Mouse (Mus musculus): Measurements from ENCODE around the gene Kif23. TPM values are rescaled to one million over a fixed set of nuclear protein-coding genes. Genes with fewer than 3 reads are reported as not detected.

The Kif23 gene
- total RNA-seq, 2 experiments from 2014 or later: 16.9 to 25.0 TPM

- DNase-seq: peak; percentile 75
Observed at GRCm38 (mm10) chr9:61947402-61948346, 1.1 kb upstream of the Kif23 start.

GRCm38 (mm10) chr9:61945973-61946611, 482 bp downstream of the Kif23 start:
- DNase-seq: peak; percentile 14

DNA sequence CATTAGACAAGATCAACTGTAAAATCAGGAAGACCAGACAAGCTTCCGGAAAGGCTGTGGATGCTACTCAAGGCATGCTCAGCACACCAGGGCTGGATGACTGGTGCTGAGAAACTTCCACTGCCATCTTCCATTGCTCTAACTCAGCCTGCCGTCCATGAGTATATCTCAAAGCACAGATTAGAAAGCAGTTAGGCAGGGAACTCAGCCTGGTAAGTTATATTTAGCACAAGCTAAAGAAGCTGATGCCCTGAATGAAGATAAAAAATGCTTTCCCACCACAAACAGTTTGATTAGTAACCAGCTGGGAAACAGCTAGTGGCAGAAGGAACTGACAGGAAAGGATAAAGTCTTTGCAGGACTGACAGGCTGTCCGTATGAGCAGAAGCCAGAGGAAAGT, 5.5 kb downstream of the Kif23 start:
- no peak for DNase-seq

DNA sequence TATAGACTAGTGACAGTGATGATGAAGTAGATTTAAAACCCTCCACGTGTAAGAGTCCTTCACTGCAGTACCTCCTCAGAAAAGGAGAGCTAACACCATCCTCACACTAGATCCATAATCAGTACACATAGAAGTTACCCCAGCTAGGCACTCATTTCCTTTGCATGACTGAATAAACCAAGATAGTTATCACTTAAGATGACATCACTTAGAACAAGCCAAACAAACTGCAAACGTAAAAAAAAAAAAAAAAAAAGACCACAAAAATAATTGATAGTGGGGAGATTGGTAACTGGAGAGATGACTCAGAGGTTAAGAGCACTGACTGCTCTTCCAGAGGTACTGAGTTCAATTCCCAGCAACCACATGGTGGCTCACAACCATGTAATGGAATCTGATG, 13.2 kb downstream of the Kif23 start:
- DNase-seq: no peak

DNA sequence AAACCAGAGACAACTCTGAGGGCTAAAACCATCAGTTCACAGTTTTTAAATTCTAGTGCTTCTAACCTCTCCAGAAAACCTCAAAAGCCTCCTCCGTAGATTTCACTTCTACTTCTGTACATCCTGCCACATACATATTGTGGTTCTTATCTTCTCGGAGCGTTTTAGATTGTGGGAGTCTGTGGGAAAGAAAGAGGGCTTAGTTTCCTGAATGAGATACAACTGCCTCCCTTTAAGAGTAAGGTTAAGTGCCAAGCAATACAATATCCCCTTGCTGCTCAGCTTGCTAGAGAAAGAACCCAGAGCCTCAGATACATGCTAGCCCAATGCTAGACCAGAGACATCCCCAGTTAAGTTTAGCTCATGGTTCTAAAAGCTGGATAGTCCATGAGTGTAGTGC, 14.6 kb downstream of the Kif23 start:
- no peak for DNase-seq

DNA sequence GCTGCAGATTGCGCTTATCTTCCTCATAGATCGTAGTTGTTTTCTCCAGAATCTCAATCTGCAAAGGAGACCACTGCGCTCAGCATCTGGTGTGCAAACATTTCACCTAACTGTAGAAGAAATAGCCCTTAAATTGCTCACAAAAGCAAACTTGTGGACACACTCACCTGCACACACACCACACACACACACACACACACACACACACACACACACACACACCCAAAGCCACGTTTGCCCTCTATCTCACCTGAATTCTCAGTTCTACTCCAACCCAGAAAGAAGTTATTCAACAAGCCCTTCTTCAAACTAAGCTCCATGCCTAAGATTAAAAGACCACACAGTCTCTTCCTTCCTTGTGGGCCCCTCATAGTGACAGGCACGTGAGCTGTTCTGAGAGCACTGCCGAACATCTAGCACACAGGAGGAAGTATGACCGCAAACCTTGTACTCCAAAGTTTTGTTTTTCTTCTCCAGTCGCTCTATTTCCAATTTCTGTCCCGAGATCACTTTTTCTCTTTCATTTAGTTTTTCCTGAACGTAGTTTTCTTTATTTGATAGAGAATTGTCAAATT, 21.4 kb downstream of the Kif23 start:
- no peak for DNase-seq

DNA sequence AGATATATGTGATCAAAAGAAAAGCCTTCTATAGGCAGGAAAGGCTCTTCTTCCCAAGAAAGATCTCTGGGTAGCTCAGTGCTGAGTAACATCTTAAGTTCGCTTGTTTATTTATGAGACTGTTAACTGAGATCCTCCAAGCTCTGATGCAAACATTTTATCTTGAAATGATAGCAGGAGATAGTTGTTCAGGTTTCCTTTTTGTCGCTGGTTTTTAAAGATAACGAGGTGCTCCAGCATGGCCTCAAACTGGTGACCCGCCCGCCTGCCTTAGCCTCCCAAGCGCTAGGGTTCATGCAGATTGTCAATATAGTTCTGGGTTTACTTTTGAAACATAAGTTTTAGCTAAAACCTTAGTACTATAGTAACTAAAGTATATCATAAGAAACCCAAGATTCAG, 26.2 kb downstream of the Kif23 start:
- DNase-seq: no peak

DNA sequence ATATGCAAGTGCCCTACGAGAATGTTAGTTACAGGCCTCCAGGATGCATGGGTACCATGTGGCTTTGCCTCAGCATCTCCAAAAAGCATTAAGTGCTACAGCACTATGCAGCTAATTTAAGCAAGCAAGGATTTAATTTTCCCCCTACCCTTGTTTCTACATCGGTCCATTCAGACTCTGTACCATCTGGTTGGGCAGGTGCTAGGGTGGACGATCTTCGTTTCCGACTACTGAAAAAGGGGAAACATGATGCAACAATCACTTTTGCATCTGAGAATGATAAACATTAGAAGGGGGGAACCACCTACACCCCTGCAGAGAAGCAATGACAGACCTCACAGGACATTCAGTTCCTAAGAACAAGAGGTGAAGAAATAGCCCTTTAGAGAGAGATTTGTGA, 27.1 kb downstream of the Kif23 start:
- no peak for DNase-seq

- no peak for DNase-seq
Observed at GRCm38 (mm10) chr9:61917436-61917835, 29.1 kb downstream of the Kif23 start.

DNA sequence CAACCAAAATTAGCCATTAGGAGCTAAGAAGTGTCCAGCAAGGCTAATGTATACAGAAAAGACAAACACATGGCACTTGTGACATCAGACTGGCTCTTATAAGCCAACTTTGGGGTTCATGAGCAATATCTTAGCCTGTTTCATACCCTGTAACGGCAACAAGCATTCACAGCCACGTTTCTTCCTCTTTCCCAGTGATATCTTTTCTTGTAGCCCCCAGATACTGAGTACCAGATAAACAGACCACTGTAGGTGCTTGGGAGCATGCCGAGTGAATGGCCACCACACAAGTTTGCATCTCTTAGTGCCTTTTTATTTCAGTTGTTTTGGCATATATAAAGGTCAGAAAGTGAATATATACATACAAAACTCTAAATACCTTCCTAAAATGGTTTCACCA, 29.6 kb downstream of the Kif23 start:
- no peak for DNase-seq

- no peak for DNase-seq
Observed at GRCm38 (mm10) chr9:61915393-61916005, 31.1 kb downstream of the Kif23 start.

GRCm38 (mm10) chr9:61914917-61915300, 31.7 kb downstream of the Kif23 start:
- no peak for DNase-seq

- peak; percentile 92 for DNase-seq
Observed at GRCm38 (mm10) chr9:61914203-61914916, 32.2 kb downstream of the Kif23 start, which contains the start of gene Rplp1. Gene Rplp1, minus strand, starts transcription at chr9:61914542.

DNA sequence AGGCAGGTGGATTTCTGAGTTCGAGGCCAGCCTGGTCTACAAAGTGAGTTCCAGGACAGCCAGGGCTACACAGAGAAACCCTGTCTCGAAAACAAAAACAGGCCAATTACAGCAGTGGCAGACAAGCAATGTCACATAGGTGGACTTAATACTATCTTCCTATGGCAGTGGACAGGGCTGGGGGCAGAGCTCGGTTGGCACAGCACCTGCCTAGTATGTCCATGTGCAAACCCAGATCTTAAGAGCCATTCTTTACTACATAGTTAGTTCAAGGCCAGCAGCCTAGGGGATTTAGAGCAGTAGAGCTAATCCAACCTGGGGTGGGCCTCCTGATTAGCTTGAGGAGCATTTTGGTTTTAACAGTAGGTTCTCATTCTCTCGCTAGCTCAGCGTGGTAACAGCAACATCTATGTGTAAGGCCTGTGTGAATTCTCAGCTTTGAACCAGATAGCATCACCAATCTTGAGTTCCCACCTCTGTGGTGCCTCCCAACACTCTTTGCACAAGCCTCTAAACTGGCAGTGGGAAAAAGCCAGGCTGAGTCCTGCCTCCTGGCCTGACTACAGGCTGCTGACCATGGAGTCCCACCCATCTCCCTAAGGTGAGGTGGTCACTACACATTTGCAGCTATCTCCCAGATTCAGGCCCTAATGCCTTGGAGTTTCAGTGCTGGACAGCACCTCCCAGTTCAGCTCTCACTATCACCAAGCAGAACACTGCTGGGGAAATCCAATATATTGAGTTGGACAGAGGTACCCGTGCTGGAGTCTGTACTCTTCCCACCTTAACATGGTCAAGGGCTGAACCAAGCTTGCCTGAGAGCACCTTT, 35.1 kb downstream of the Kif23 start:
- DNase-seq: no peak

GRCm38 (mm10) chr9:61910526-61911256, 35.9 kb downstream of the Kif23 start:
- peak; percentile 43 for DNase-seq

DNA sequence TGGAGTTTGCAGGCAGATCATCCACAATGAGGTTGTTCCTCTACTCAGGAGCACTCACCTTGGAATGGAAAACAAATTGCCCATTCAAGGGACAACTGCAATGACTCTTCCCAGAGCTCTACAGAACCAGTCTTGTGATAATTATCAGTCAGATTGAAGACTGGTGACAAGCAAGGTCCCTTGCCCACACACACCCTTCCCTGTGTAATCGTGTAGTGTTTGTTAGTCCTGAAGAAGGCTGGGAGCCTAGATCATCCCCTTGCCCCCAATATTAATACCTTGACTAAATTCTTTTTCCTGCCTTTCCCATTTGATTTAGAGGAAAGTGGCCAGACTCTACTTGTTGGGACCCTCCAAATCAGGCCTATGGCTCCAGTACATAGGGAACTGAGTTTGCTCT, 36.9 kb downstream of the Kif23 start:
- DNase-seq: no peak

GRCm38 (mm10) chr9:61908832-61909407, 37.7 kb downstream of the Kif23 start:
- DNase-seq: no peak

GRCm38 (mm10) chr9:61908341-61908740, 38.2 kb downstream of the Kif23 start:
- no peak for DNase-seq

DNA sequence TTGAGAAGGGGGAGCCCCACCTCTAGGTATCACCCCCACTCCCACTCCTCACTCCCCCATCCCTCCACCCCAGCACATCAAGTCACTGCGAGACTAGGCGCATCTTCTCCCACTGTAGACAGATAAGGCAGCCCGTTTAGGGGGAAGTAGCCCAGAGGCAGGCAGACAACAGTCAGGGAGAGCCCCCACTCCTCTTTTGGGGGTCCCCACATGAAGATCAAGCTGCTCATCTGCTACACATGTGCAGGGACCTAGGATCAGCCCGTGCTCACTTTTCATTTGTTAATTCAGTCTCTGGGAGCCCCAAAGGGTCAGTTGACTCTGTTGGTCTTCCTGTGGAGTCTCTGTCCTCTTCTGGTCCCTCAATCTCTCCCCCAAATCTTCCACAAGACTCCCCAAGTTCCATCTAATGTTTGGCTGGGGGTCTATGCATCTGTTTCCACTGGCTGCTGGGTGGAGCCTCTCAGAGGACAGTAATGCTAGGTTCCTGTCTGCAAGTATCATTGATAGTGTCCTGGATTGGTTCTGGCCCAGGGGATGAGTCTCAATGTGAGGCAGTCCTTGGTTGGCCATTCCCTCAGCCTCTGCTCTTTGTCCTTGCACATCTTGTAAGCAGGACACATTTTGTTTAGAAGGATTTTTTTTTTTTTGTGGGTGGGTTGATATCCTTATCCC, 38.8 kb downstream of the Kif23 start:
- DNase-seq: no peak
